Mouse (Mus musculus) adrenal gland, postnatal 36 days (tissue): ENCODE data around the gene Tc2n. TPM values are rescaled to one million over a fixed set of nuclear protein-coding genes. Genes with fewer than 3 reads are reported as not detected.

Experiments
- total RNA-seq, 2 experiments: library from RNA; stranded (reverse); gene quantifications; 2 replicates each; pipeline ENCODE4 v1.2.3; 2021

The Tc2n gene
- total RNA-seq, 2 experiments from 2014 or later, result 0.83 to 0.86 TPM

Other genes with a start within 250 kb of the Tc2n start
- 10 to 100 TPM; 67.9 to 72.8 TPM for gene Fbln5, start 100.5 kb upstream of the Tc2n start, total RNA-seq
- 10 to 100 TPM; 36.9 to 39.9 TPM for gene Trip11, start 194.7 kb upstream of the Tc2n start, total RNA-seq
- 10 to 100 TPM; 20.0 to 22.5 TPM for gene Atxn3, start 239.7 kb upstream of the Tc2n start, total RNA-seq